Mouse (Mus musculus) right cerebral cortex, postnatal 36 days (tissue): ENCODE data around the gene Cdk10.
"Not testable (repeated sequence)": the region's sequence is repeated elsewhere in the genome, so short reads cannot be mapped to it uniquely, and the experiment has no call there.

Experiments
- DNase-seq, 2 experiments: peaks; one replicate each; pipeline ENCODE4 v3.0.0; 2022; ENCODE audit warnings: low spot score in 2 of 2, mixed read lengths in 1 of 2

Cdk10 gene

DNA sequence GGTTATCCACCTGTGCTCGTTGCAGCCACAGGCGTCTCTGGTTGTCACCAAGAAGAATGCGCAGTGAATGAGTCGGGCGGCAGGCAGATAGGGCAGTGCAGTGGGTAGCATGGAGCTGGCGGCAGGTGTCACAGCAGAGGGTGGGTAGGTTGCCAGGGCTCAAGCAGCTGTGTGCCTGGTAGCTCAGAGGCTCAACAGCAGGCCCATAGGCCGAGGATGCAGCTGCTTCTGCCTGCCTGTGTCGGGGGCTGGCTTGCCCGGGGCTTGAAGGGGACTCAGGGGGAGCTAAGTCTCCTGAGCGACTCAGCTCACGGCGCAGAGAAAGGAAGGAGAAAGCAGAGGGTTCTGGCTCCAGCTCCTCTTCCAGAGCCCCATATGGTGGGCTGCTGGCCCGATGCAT lies 8.7 kb downstream of the Cdk10 start:
- no peak for DNase-seq

DNA sequence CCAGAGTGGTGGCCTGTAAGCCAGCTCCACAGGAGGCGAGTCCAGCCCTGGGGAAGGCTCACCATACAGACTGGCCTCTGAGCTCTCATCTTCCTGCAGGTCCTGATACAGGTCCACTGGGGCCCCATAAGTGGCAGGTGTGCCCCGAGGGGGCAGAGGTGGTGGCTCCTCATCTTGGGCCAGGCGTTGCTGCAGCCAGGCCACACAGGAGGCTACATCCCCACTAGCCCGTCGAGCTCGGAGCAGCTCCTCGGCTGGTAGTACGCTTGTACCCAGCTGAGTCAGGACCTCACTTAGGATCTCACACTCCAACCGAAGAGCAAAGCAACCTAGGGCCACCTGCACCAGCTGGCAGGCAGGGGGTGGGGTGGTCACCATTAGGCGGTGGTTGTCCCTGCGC lies 9.1 kb downstream of the Cdk10 start:
- DNase-seq, result no peak

DNA sequence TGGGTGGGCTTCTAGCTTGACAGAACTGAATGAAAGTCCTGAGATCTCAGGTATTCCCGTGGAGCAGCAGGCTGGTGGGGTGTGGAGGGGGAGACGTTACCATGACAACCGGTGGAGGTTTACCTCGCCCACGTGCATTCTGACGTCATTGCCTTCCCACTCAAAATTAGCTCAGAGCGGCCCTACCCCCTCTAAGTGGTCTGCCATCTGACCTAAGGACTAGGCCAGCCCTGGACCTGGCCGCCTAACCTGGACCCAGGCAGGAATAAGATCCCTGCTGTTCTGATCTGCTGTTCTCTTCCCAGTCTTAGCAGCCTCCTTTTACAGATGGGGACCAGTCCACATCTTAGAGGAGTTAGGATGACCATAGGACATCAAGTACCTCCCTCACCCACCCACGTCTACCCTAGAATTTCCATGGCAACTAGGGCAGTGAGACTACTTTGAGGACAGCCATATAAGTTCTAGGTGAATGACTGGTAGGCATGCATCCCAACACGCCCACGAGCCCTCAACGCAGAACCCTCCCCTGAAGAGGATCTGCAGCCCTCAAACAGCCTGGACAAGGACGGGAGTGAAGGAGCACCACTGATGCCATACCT lies 10.4 kb downstream of the Cdk10 start:
- DNase-seq, result peak; percentile 82 to 91

DNA sequence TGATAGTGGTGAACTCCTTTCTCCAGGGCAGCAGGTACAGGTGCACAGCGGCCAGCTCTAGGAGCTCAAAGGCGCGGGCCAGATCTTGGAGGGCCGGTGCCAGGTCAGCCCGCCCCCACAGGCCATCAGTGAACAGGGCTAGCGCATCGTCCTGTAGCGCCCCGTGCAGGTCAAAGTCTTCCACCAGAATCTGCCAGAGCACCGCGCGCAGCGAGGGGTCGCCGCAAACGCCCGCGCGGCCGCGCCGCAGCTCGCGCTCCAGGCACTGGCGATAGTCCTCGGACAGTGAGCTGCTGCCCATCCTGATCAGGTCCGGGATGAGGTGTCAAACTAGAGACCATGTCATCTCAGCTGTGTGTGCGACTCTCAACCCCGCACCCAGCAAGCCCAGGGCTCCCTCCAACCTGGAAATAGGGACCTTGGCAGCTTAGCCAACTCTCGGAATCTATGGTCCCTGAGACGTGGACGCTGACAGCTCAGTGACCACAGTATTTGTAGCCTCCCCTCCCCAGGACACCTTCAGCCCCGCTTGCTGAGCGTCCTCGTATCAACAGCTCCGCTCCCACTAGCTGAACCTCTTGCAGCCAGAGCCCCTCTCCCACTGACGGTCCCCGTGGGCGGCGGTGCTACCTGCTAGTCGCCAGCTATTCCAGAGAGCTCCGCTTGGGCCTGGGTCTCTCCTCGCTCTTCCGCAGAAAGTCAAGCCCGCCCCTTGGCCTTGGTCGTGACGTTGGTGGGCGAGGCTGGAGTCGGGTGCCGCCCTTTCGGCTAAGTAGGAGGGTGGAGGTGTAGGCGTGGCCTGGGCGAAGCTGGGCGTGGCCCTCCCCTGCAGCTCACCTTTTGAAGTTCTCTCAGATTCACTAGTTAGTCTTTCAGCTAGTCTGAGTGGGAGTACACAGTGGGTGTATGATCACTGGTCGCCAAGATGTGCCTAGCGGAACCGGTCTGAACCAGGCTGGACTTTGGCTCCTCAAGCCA lies 11.2 kb downstream of the Cdk10 start, which contains the start of gene Spata2l:
Gene Spata2l, minus strand, starts transcription at position 714 of the 978 bp plus-strand sequence.
- DNase-seq, result peak; percentile 82 to 87

DNA sequence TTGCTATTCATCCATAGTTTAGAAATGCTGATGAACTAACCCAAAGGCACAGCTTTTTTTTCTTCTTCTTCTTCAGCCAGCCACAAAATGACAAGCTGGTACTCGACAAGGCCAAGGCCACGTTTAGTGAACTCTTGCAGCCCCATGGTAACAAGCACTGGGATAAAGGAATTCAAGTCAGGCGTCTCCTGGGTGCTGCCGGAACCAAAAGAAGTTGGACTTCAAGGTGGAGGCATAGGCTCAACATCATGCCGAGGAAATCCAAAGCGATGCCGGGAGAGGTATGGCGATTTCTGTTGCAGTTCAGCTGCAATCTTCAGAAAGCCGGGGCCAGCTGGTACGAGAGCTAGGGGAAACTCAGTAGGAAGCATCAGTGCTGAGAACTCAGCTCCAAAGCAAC lies 14.8 kb downstream of the Cdk10 start:
- no peak for DNase-seq

DNA sequence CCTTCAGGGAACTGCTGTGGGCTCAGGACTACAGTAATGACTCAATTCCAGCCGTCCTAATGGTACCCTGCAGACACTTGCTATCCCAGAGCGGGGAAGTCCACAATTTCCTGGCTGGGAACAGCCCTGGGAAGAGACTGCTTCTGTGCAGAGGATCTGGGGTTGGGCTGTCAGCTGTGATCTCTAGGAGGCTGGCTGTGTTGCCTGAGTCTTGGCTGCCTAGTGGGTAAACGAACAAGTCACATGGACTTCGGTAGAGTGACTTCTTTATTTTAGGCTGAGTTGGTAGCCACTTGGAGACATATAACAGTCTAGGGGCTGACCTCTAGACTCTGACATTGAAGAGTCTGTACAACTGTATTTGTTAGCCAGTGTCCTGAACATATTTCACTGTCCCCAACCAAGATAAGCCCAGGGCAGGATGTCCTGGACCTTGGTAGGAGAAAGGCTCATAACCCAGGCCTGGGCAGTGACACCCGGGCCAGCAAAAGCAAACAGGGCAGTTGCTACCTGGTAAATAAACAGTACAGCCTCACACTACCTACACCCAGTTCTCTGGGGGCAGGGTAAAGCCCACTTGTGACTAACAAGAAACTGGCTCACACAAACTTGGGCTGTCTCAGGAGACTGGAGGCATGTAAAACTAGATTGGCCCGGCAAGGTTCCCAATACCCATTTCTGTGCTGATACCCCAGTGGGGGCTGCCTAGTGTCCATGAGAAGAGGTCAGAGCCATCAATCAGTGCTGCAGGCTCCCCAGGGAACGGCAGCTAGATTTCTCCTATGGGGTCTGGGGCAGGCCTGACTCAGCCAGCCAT lies 17.7 kb downstream of the Cdk10 start:
- no peak for DNase-seq

DNA sequence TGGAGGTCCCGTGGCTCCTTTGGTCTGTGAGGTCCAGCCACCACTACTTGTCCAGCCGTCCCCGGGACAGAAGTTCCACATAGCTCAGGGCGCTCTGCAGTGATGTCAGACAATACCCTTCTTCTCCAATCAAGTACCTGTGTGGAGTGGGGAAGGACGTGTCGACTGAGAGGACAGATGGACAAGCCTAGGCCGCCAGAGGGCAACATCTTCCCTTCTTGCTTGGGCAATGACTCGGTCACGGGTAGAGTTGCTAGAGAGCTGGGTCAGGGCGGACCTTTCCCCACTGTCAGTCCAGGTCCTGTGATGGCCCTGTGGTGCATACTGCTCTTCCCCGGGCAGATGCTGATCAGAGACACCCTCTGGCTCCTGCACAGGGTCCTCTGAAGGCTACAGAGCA lies 18.4 kb downstream of the Cdk10 start:
- DNase-seq, result no peak

DNA sequence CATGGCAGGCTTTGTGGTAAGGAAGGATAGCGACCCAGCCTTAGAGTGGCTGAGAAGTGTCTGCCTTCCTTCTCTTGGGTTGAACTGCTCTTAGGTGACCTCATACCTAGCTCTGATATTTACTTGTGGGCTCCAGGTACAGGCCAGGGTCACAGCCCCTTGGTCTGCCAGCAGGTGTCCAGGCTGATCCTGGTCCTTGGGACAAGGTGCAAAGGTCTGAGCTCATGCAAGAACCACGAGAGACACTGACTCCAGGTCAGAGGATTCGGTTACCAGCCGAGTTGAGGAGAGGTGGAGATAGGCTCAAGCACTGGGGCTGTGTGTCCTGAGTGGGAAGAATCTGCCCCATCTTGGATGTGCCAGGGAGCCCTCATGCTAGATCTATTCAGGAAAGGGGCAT lies 19.7 kb downstream of the Cdk10 start:
- DNase-seq, result no peak

DNA sequence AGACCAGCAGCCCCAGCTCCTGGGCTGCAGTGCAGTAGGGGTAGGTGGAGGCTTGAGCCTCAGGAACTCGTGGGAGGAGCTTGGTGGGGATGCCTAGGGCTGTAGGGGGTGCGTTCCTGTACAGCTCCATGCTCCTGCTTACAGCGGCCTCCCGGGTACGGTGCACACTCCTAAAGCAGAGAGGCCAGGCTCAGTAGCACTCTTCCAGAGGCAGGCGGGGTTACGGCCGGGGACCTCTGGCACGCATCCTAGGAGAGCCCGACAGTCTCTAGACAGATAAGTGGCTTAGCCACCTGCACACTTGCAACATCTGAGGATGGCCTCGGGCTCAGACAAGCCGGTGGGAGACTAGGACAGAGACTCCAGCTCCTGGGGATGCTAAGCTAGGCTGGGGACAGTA lies 20.9 kb downstream of the Cdk10 start:
- no peak for DNase-seq

DNA sequence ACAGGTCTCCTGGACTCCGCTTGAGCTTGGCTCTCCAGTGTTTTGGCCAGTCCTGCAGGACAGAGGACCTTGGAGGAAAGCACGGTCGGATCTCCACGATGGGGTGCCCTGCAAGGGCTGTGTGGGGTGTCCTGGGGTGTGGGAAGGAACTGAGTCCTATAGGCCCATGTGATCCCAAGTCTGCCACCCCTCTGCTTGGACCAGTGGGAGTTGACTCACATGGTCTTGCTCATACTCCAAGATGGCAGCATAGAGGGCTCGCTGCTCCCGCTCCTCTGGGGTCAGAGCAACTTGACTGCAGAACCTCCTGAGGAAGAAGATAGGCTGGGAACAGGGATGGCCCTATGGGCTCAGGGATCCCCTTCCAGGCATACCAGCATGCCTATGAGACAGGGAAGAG lies 23.1 kb downstream of the Cdk10 start:
- DNase-seq, result no peak

DNA sequence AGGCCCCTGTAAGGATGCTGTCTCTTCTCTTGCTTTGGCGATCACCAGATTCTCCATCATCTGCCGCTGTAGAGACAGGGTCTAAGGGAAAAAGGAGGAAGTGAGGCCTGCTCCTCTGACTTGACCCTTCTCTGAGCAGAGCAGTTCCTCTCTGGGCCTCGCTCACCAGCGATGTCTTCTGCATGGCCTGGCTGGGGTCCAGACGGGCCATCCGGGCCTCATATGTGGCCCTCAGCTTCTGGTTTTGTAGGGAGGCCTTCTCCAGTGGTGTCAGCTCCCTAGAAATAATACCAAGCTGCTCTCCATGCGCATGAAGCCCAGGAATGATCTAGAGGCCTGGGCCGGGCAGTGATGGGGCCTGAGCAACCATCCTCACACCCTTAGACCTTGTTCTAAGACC lies 24.0 kb downstream of the Cdk10 start:
- no peak for DNase-seq

DNA sequence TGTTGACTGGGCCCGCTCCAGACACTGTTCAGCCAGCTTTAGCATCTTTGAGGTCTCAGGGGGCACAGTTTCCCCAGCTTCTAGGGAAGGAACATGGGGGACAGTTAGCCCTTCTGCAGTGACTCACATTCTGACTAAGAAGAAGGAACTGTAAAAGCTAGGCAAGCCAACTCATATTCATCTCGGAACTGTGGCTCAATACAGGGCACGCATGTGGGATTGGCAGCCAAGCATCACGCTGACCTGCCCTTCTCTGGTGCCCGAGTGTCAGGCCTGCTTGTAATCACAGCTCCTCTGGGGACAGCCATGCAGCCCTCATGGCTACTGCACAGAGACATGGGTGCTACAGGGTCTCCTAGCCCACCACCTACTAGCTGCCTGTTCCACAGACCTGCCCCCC lies 26.3 kb downstream of the Cdk10 start:
- DNase-seq, result no peak

DNA sequence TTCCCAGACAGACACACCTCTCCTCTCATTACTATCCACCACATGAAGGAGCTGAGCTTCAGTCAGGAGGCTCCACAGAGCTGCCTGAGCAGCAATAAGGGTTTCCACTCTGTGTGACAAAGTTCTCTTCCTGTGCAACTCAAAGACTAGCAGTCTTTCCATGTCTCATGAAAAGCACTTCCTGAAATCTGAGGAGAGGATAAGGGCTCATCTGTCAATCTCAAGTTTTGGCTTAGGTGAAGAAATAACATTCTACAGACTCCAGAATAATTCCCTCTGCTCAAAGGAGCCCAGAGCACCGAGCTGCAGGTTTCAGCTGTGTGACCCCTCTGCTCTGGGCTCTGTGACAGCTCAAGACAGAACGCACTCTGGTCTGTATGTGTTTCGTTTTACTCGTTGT lies 28.3 kb downstream of the Cdk10 start:
- no peak for DNase-seq

DNA sequence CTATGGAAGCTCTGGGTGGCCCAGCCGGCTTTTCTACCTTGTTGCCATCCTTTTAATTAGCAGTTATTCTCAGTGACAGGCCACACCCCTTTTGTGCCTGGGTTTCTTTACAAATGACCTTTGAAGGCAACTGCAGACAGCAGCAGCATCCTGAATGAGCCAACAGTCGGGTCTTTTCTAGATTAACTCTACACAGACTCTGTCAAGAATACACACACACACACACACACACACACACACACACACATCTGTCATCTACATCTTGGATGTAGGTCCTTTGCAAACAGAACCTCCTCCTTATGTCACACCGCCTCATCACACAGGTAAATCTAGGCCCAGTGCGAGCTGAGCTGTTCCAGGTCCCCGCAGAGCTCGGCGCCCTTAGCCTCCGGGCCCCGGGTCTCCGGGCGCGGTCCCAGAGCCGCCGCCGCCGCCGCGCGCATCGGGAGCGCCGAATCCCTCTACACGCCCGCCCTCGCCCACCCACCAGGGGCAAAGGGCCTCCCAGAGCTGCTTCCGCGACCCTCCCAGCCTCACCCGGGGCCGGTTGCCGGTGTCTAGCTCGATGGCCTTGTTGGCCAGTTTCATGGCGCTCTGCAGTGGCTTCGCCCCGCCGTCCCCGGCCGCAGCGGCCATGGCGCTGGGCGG lies 28.9 kb downstream of the Cdk10 start:
- DNase-seq, result no peak

DNA sequence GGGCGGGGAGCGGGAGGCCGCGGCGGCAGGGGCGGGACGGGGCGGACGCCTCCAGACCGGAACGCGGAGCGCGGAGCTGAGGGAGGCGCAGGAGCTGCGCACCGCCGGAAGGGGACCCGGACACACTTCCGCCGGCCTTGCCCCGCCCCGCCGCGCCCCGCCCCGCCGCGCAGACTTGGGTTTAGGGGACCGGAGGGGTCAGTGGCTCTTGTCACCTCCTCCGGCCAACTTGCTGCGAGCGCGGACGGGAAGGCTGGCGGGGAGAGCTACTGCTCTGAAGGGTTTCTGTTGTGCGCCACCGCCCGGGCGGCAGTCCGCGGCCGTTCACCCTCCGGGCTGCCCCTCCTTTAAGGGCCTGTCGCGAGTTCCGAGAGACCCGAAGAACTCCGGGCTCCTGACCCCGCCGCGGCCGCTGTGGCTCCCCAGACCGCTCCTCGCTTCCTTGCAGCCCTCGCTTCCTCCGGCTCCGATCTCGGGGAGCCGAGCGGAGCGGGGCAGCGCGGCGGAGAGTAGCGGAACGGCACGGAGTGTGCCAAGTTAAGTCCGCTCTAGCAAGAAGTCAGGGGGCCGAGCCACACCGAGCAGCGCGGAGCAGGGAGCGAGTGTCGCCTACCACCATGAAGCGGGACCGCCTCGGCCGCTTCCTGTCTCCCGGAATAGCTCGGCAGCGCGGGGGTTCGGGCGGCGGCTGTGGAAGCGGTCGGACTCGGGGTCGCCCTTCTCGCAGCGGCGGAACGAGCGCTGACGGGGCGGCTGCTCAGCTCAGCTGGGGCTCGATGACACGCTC lies 29.6 kb downstream of the Cdk10 start, which contains the start of the genes Zfp276 and Vps9d1:
Gene Zfp276, plus strand, starts transcription at position 97 of the 787 bp plus-strand sequence.
Gene Vps9d1, minus strand, starts transcription at position 250 of the 787 bp plus-strand sequence.
- peak; percentile 51 to 68 for DNase-seq

DNA sequence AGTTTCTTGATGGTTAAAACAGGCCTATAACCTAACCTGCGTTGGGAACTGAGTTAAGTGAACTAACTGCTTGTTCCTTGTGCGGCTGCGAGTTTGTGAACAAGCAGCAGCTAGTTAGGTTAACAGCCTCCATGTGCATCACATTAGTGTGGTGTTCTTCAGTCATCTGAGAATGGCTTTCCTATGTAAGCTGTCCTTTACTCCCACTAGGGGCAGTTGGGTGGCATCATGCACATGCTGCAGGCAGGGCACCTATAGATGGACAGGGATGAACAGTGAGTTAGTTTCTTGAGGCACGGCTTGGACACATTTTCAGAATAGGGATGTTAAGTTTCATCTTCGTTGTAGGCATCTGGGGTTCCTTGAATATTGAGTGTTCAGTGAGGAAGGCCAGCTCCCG lies 30.5 kb downstream of the Cdk10 start:
- no peak for DNase-seq

DNA sequence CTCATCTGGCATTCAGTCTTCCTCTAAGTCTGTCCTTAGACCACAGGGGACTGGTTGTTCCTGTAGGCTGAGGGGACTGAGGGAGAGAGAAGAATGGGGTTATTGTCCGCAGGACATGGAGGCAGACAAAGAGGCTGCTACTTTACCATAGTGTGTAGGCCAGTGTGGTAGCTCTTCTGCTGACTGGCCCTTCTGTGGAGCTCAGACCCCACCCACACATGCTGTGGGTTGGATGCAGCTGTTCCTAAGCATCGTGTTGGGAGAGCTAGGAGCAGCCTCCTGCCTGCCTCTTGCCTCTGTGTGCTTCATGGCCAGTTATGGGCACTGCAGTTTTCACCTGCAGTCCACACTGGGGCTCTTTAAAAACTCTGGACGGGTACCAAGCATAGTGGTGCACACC lies 32.5 kb downstream of the Cdk10 start:
- peak in 1 of 2 experiments; percentile 73 for DNase-seq

DNA sequence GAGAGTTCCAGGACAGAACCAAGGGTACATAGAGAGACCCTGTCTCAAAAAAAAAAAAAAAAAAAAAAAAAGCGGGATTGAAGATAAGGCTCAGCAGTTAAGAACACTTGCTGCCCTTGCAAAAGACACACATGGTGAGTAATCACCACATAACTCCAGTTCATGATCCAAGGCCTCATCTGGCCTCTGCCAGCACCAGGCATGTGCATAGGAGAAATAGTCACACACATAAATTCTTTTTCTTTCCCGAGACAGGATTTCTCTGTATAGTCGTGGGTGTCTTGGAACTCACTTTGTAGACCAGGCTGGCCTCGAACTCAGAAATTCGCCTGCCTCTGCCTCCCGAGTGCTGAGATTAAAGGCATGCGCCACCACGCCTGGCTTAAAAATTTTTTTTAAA lies 33.0 kb downstream of the Cdk10 start:
- DNase-seq, result not testable (repeated sequence)

DNA sequence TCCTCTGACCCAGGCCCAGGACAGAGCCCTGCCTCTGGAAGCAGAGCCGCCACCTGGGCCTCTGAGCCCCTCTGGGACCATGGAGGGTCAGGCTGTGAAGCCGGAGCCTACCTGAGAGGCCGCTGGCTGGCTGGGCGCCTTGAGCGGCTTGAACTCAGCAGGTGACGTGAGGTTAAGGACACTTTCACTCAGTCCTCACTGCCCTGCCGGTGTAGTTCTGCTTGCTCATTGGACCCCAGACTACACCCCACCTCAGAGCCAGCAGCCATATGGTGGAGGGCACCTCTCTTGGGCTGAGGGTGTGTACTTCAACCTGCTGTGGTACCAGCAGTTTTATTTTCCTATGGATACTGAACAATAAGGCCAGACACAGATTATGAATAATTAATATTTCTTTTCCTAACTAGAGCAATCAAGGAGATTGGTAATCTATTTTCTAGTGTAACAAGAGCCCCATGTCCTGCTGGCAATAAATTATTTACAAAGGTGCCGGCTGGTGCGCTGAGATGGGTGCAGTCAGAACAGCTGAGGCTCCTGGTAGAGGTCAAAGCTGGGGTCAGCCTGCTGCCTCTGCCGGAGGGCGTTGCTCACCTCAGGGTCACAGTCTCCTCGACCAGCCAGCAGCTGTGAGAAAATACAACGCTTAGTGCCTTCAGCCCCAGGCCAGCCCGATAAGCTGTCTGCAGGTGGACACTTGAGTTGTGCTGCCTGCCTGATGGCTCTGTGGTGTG lies 43.4 kb downstream of the Cdk10 start:
- DNase-seq, result no peak

DNA sequence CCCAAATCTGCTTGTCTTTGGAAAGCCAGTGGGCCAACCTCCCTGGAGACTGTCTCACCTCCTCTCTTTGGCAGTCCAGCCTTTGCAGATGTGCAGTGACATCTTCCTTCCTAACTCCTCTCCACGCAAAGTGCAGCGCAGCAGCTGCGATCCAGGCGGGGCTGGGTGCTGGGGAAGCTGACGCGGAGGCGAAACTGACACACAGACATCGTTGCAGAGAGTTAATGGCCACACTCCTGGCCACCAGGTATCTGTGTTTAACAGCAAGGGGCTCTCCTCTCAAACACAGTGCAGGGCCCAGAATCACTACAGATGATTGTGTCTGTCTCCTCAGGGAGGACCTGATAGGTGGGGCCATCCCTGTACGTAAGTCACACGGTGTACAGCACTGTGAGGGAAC lies 46.5 kb downstream of the Cdk10 start:
- DNase-seq, result no peak
